Mouse (Mus musculus): ENCODE data around the gene Nbea.

GRCm38 (mm10) chr3:56079015-56079612 is 104.4 kb downstream of the Nbea start:
- no peak; the same call in 1 of the 2 replicates for TF ChIP-seq CTCF (conservative IDR thresholded peaks at IDR 0.05; ENCODE audit: low read length)
- TF ChIP-seq POU5F1 (IDR thresholded peaks at IDR 0.05; ENCODE audit: borderline replicate concordance, low read length), result no peak

Data from E14TG2a.4 (cell line).